Mouse (Mus musculus) ovary, postnatal 36 days (tissue): ENCODE results near the gene Ikzf1.

ENCODE experiments used
- DNase-seq: peaks from one replicate; pipeline ENCODE4 v3.0.0; 2022; ENCODE audit warnings: low spot score, mixed read lengths

The Ikzf1 gene

DNA sequence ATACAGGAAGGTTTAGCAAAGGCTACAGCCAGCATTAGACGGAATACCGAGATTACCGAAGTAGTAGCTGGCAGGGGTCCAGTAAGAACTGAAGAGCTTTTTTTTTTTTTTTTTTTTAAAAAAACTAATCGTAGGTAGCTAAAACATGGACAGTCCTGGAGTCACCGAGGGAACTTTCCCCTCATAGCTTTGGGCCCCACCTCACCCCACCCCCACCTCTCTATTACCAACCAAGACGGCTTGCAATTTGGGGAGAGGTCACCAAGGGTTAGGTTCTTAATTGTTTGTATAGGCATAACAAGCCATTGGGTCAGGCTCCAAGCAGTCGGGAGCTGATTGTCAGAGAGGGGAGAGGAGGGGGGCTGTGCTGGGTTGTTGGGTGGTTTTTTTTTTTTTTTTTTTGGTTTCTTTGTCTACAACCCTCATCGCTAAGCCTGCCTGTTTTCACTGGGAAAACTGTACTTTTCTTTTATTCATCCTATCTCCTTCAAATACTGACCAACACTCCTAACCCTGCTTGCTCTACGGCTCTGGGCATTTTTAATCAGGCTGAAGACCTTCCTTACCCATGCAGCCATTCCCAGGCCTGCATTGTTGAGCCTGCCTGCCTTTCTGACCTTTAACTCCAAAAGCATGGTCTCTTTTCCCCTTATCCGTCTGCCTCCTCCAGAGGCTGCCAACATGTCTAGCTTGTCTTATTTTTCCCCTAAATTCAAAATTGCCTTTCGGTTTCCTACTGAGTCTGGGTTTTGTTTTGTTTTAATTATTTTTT lies 124.8 kb downstream of the Ikzf1 start:
- DNase-seq: no peak

DNA sequence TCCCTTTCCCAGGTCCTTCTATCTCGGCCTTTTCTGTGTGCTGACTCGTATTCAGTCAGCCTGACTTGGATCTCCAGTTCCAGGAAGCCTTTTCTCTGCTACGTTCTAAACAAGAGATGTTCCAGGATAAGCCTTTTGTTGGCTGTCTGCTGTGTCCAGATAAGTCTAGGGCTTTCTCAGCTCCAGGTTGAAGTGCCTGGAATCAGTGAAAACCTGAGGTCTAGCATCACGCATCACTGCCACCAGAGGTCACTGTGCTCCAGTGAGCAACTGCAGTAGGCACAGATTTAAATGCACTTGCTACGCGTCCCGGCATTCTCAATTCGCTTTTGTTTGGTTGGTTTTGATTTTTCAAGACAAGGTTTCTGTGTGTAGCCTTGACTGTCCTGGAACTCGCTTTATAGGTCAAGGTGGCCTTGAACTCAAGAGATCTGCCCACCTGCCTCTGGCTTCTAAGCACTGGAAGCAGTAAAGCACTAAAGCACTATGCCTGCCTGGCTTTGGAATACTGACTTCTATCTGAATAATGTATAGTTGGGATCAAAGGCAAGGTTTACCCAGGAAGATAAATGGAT lies 127.2 kb downstream of the Ikzf1 start:
- peak; percentile 73 for DNase-seq

DNA sequence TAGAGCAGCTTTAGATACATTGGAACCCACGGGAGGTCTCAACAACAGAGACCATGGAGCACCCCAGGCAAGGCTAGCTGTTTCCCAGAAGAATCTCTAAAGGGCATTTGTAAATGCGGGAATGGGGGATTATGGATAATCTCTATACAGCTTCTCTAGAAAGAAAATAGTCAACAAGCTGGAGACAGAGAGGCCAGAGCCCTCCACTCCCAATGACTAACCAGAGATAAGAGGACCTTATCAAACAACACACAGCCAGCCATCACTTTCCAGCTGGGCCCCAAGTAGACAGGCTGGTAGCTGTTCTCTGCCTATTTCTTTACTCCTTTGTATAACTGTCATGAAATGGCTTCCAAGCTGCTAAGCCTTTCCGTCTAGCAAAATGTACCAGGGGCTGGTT lies 130.9 kb downstream of the Ikzf1 start:
- DNase-seq: no peak

DNA sequence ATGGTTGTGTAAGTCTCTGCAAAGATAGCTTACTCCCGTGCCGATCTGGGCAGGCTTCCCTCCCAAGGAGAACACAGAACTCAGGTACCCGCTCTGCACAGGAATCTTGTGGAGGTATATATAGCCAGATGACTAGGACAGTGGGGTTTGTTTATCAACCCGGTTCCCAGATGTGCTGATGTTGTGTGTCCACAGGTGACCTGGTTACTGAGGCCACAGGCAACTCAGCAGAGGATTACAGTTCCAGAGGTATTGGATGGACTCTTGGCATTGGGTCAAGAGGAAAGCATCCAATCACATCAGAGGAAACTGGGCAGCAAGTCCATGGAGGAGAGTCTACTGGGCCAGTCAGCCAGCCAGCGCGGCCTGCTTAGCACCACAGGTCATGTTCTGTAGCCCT lies 134.0 kb downstream of the Ikzf1 start:
- DNase-seq: no peak

DNA sequence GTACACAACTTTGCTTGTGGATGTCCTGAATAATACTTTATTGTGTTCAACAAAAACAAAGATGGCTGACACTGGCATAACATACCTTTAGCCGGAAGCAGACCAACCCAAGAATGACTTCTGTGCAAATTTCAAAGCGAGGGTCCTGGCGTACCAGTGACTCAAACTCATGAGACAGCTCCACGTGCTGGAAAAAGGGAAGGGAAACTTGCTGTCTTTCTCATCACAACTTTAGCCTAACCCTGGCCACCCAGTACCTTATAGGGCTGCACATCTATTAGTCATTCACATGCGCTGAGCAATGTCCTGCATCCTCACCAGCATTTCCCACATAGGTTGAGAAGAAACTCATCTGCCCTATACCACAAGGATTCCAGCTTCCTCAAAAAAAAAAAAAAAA lies 134.4 kb downstream of the Ikzf1 start:
- DNase-seq: no peak

DNA sequence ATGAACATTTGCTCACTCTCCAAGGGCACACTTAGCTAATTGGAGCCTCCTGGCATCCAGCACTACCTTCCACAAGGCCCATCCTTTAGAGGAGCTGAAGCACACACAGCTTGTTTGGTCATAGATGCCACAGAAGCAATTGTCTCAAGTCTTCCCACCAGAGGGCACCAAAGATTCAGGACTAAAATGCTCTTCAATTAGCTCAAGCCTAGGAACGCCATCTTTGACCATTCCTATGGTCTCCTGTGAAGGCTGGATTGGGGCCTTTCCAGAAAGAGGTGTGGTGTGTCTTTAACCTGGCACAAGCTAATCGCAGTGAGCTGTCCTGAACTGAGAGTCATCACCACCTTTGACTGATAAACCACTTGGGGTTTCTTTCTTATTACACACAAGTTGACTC lies 135.4 kb downstream of the Ikzf1 start:
- DNase-seq: peak; percentile 34

DNA sequence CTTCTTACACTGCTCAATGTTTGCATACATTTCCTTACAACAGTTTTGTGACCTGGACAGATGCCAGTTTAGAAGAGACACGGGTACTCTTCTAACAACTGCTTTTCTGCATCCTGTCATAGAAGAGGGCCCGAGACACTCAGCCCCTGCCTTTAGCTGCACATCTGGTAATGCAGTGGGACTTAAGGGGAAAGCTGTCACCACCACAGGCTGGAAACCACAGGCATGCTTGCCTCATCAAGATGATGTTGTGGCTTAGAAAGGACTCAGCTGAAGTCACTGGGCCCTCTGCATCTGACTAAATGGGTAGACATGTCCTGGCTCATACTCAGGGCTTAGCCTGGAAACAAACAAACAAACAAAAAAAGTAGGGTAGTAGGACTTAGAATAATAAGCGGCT lies 135.9 kb downstream of the Ikzf1 start:
- DNase-seq: no peak

DNA sequence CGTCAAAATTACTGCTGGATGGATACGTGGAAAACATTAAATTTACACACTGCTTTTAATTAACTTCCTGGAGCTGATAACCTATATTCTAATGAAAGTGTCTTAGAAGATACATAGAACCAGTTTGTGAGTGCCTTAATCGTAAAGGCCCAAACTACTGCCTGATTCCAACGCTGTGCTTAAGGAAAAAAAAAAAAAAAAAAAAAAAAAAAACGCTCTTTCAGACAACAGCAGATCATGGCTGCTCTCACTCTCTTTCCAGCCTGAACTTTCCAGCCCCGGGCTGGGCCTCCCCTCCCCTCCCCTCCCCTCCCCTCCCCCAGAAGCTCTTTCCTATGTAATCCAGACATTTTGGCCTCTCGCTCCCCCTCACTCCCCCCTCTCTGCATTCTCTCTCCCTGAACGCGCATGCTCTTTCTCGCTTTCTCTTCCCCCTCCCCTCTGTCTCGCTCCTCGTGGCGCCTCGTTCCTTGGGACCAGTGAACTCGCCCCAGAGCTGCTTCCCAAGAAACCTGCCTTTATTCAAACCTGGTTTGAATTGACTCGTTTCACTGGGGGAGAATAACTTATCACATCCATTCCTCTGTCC lies 136.7 kb downstream of the Ikzf1 start:
- peak; percentile 46 for DNase-seq
